Mouse (Mus musculus) cortical plate, adult 2 months (tissue): ENCODE data around the gene Gaa.

Experiments used
- CTCF ChIP-seq: fragments of 200-500 bp; IDR thresholded peaks from 2 replicates; pipeline ENCODE4 v1.5.1; 2011; ENCODE audit warnings: mild to moderate bottlenecking, control low read depth, low read length; ENCODE audit not compliant: insufficient read depth; ENCODE audit errors: extremely low read depth
- POLR2A ChIP-seq: fragments of 200-500 bp; IDR thresholded peaks from 2 replicates; pipeline ENCODE4 v1.6.1; 2011; ENCODE audit warnings: mild to moderate bottlenecking, low read length, control low read depth; ENCODE audit not compliant: insufficient read depth; ENCODE audit errors: extremely low read depth

DNA sequence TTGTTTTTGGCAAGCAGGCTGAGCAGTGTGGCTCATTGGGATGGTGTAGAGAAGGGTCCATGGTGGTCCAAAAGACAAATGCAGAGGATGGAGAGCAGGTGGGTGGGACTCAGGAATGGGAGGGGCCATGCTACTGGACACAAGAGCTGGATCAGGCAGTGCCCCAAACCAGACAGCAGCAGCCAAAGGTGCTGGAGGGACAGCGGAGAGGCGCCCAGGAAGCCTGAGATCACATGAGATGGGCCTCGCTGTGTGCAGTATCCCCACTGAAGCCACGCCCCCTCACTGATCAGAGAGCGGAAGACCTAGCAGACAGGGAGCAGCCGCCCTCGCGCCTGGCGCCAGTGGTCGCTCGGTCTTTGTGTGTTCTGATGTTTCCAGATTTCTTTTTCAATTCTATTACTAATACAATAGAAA lies 29.4 kb upstream of the Gaa start:
- TF ChIP-seq CTCF (no peak), POLR2A (no peak)
